Mouse (Mus musculus): ENCODE measurements around the gene Fyn. TPM values are rescaled to one million over a fixed set of nuclear protein-coding genes. Genes with fewer than 3 reads are reported as not detected.

Gene Fyn
- polyA plus RNA-seq, 1 experiment from 2014 or later: 36.0 TPM

GRCm38 (mm10) chr10:39613973-39614372, 245.3 kb downstream of the Fyn start:
- DNase-seq (ENCODE audit: low spot score) (no peak), ATAC-seq (replicated peaks; ENCODE audit: low FRiP score, low TSS enrichment, low read depth) (peak; percentile 5; the same call in 1 of the 2 replicates)
- Histone ChIP-seq H3K9ac (ENCODE audit: low read length) (peak overlapping the region; percentile 72), H3K27ac (ENCODE audit: low read depth) (peak overlapping the region; percentile 99), H3K36me3 (ENCODE audit: control insufficient read depth, insufficient read depth, low read length) (peaks cover 6% of the 10 kb centered on the region; the same call in 1 of the 2 replicates), H3K4me3 (ENCODE audit: low read depth, low read length) (peak overlapping the region; percentile 46), H3K4me1 (replicated peaks; ENCODE audit: control insufficient read depth, insufficient read depth, low read length) (peaks cover 43% of the 10 kb centered on the region), H3K4me2 (ENCODE audit: low read length) (peak overlapping the region; percentile 65), H3K27me3 (replicated peaks; ENCODE audit: control insufficient read depth, insufficient read depth, low read length) (no peaks in the 10 kb centered on the region), H3K9me3 (ENCODE audit: control insufficient read depth, low read length) (no peaks in the 10 kb centered on the region)
- 9% methylated on average over 2 of the region's 2 CpGs for WGBS

- DNase-seq (ENCODE audit: low spot score) (no peak), ATAC-seq (replicated peaks; ENCODE audit: low FRiP score, low TSS enrichment, low read depth) (no peak; the same call in 1 of the 2 replicates)
- H3K27ac ChIP-seq (ENCODE audit: low read depth): peak overlapping the region; percentile 99
- peaks cover 10% of the 10 kb centered on the region for H3K36me3 ChIP-seq (ENCODE audit: control insufficient read depth, insufficient read depth, low read length)
- H3K4me2 ChIP-seq (ENCODE audit: low read length): peak overlapping the region; percentile 65
- peak overlapping the region; percentile 12; the same call in 1 of the 2 replicates for H3K4me3 ChIP-seq (ENCODE audit: low read depth, low read length)
- peaks cover 43% of the 10 kb centered on the region for H3K4me1 ChIP-seq (replicated peaks; ENCODE audit: control insufficient read depth, insufficient read depth, low read length)
- no peaks in the 10 kb centered on the region for H3K27me3 ChIP-seq (replicated peaks; ENCODE audit: control insufficient read depth, insufficient read depth, low read length)
- H3K9ac ChIP-seq (ENCODE audit: low read length): peak overlapping the region; percentile 72; the same call in 1 of the 2 replicates
- 12% methylated on average over 6 of the region's 6 CpGs for WGBS
- no peaks in the 10 kb centered on the region for H3K9me3 ChIP-seq (ENCODE audit: control insufficient read depth, low read length)
Measured at GRCm38 (mm10) chr10:39614676-39615075, 246.0 kb downstream of the Fyn start.

Other genes starting within 250 kb of the Fyn start
- gene Fam229b, start 234.9 kb upstream of the Fyn start, polyA plus RNA-seq (2014; fragmentation: Nextera tagmentation; extraction: Ambion mirVana): 8.0 and 9.5 TPM in 2 replicates
- 14.2 and 17.3 TPM in 2 replicates for gene Tube1, start 234.9 kb upstream of the Fyn start, polyA plus RNA-seq (2014; fragmentation: Nextera tagmentation; extraction: Ambion mirVana)
- gene Ccn6, start 205.1 kb upstream of the Fyn start, polyA plus RNA-seq (2014; fragmentation: Nextera tagmentation; extraction: Ambion mirVana): 0.32 TPM in 1 of 2 replicates, not detected in the other
- gene Traf3ip2, start 244.1 kb downstream of the Fyn start, polyA plus RNA-seq (2014; fragmentation: Nextera tagmentation; extraction: Ambion mirVana): 27.8 and 28.5 TPM in 2 replicates

Measured in intestine, embryonic 14.5 days (tissue).